Mouse (Mus musculus) kidney, adult 9 months (tissue): ENCODE data around the gene Mmp19.
"Not testable (repeated sequence)": the region's sequence is repeated elsewhere in the genome, so short reads cannot be mapped to it uniquely, and the experiment has no call there.

ENCODE experiments used
- DNase-seq: peaks from one replicate; pipeline ENCODE4 v3.0.0; 2022

Mmp19 gene

GRCm38 (mm10) chr10:128801981-128802495 is 11.3 kb downstream of the Mmp19 start:
- no peak for DNase-seq

- DNase-seq, result no peak
These were observed 12.2 kb downstream of the Mmp19 start for GRCm38 (mm10) chr10:128802956-128803355.

GRCm38 (mm10) chr10:128803361-128803760 is 12.7 kb downstream of the Mmp19 start:
- no peak for DNase-seq

GRCm38 (mm10) chr10:128803771-128804270 is 13.1 kb downstream of the Mmp19 start, which contains the start of gene Dnajc14:
Gene Dnajc14, plus strand, starts transcription at chr10:128804062.
- DNase-seq, result peak; percentile 50

- peak; percentile 67 for DNase-seq
These were observed 13.8 kb downstream of the Mmp19 start, which contains the start of gene Tmem198b for GRCm38 (mm10) chr10:128804271-128805091. Gene Tmem198b, minus strand, starts transcription at chr10:128804370.

- DNase-seq, result peak; percentile 96
These were observed 14.6 kb downstream of the Mmp19 start for GRCm38 (mm10) chr10:128805092-128806000.

GRCm38 (mm10) chr10:128806086-128806485 is 15.4 kb downstream of the Mmp19 start:
- no peak for DNase-seq

GRCm38 (mm10) chr10:128807018-128807417 is 16.3 kb downstream of the Mmp19 start:
- no peak for DNase-seq

GRCm38 (mm10) chr10:128817033-128817432 is 26.3 kb downstream of the Mmp19 start, which contains the start of gene Sarnp:
Gene Sarnp, plus strand, starts transcription at chr10:128817333.
- DNase-seq, result no peak

GRCm38 (mm10) chr10:128820217-128820616 is 29.5 kb downstream of the Mmp19 start:
- DNase-seq, result no peak

GRCm38 (mm10) chr10:128821358-128822056 is 30.8 kb downstream of the Mmp19 start, which contains the start of gene Ormdl2:
Gene Ormdl2, minus strand, starts transcription at chr10:128821645.
- peak; percentile 100 for DNase-seq

GRCm38 (mm10) chr10:128822135-128822534 is 31.4 kb downstream of the Mmp19 start:
- no peak for DNase-seq

- not testable (repeated sequence) for DNase-seq
These were observed 32.4 kb downstream of the Mmp19 start for GRCm38 (mm10) chr10:128823087-128823486.

- DNase-seq, result no peak
These were observed 33.1 kb downstream of the Mmp19 start for GRCm38 (mm10) chr10:128823821-128824220.

GRCm38 (mm10) chr10:128837400-128837799 is 46.7 kb downstream of the Mmp19 start:
- no peak for DNase-seq

- DNase-seq, result no peak
These were observed 48.7 kb downstream of the Mmp19 start for GRCm38 (mm10) chr10:128839434-128839833.

GRCm38 (mm10) chr10:128840612-128841011 is 49.9 kb downstream of the Mmp19 start:
- no peak for DNase-seq

GRCm38 (mm10) chr10:128843260-128843659 is 52.5 kb downstream of the Mmp19 start:
- no peak for DNase-seq

- DNase-seq, result peak; percentile 61
These were observed 54.8 kb downstream of the Mmp19 start for GRCm38 (mm10) chr10:128845516-128845915.

GRCm38 (mm10) chr10:128846664-128847063 is 56.0 kb downstream of the Mmp19 start:
- no peak for DNase-seq

GRCm38 (mm10) chr10:128848426-128848825 is 57.7 kb downstream of the Mmp19 start:
- DNase-seq, result peak; percentile 68

- DNase-seq, result no peak
These were observed 59.6 kb downstream of the Mmp19 start for GRCm38 (mm10) chr10:128850339-128850738.
